Mouse (Mus musculus): ENCODE measurements at regions not wholly inside any gene's neighbourhood (a gene's known extent, or its start where the extent isn't known, plus 50 kb on each side); places are given as distances from the start of the nearest gene placed in this dataset.

- Histone ChIP-seq H3K4me1 (ENCODE audit: insufficient read depth, low read depth, low read length) (peaks cover 30% of the 10 kb centered on the region), H3K9me3 (replicated peaks) (no peaks in the 10 kb centered on the region), H3K27me3 (ENCODE audit: insufficient read depth, low read length) (peaks cover 30% of the 10 kb centered on the region), H3K36me3 (replicated peaks) (no peaks in the 10 kb centered on the region), H3K4me3 (ENCODE audit: low read depth, low read length) (no peak overlapping the region)
- no peak for ATAC-seq (ENCODE audit: extremely low read depth, insufficient number of reproducible peaks, low FRiP score, poor library complexity, severe bottlenecking)
- DNase-seq (ENCODE audit: low spot score) = no peak
- TF ChIP-seq GATA2 (IDR thresholded peaks at IDR 0.05; ENCODE audit: borderline replicate concordance, low read depth, low read length) (no peak), TAL1 (conservative IDR thresholded peaks at IDR 0.05; ENCODE audit: low read depth, low read length) (no peak), GATA1 (IDR thresholded peaks at IDR 0.05; ENCODE audit: borderline replicate concordance, low read length) (no peak), CTCF (IDR thresholded peaks at IDR 0.05; ENCODE audit: low read depth, low read length) (no peak), POLR2AphosphoS5 (IDR thresholded peaks at IDR 0.05; ENCODE audit: insufficient replicate concordance, low read depth, low read length) (no peak)
Measured at GRCm38 (mm10) chr6:89257416-89257815, 105.0 kb downstream of the Plxna1 start.

DNA sequence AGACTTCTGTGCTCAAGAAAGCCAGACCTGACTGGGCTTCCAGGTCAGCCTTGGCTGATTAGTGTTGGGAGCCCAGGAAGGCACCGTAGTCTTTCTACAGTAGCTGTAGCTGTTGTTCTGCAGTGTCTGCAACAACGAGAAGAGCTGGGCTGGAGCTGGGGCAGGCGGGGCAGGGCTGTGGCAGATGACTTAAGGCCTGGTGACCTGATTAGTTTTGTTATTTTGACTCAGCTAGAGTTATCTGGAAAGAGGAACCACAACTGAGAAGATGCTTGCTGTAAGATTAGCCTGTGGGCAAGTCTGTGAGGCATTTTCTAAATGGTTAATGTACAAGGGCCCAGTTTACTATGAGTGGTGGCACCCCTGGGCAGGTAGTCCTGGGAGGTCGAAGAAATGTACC lies 104.3 kb downstream of the Plxna1 start:
- peak; percentile 62 for ATAC-seq (ENCODE audit: extremely low read depth, insufficient number of reproducible peaks, low FRiP score, poor library complexity, severe bottlenecking)

DNA sequence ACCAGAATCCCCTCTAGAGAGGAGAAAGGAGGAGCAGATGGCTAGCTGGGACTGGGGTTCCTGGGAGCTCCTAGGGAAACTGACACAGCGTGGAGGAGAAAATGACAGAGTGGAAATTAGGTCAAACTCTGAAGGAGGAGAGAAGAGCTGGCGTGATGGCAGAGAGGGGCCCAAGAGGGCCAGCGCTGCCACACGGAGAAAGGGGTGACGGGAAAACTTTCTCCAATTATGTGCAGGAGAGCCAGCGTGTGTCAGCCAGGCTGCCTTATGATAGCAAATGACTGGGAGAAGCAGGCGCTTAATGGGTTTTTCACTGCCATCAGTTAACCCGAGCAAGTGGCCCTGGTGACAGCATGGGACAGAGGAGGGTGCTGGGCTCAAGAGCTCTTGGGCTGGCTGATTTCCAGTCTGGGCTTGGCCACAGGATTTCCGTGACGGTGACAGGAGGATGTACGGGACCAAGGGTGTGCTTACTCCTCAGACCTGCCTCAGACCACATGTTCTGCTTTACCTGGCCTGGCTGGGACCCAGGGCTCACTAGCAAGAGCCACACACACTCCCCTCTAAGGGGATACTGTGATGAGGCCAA lies 102.9 kb downstream of the Plxna1 start:
- ATAC-seq (ENCODE audit: extremely low read depth, insufficient number of reproducible peaks, low FRiP score, poor library complexity, severe bottlenecking) = no peak
- H3K4me1 ChIP-seq (ENCODE audit: insufficient read depth, low read depth, low read length) = peaks cover 34% of the 10 kb centered on the region
- no peak overlapping the region for H3K4me3 ChIP-seq (ENCODE audit: low read depth, low read length)
- H3K9me3 ChIP-seq (replicated peaks) = no peaks in the 10 kb centered on the region
- H3K36me3 ChIP-seq (replicated peaks) = no peaks in the 10 kb centered on the region
- H3K27me3 ChIP-seq (ENCODE audit: insufficient read depth, low read length) = peaks cover 30% of the 10 kb centered on the region
- TF ChIP-seq GATA1 (IDR thresholded peaks at IDR 0.05; ENCODE audit: borderline replicate concordance, low read length) (no peak), TAL1 (conservative IDR thresholded peaks at IDR 0.05; ENCODE audit: low read depth, low read length) (no peak), POLR2AphosphoS5 (IDR thresholded peaks at IDR 0.05; ENCODE audit: insufficient replicate concordance, low read depth, low read length) (no peak), GATA2 (IDR thresholded peaks at IDR 0.05; ENCODE audit: borderline replicate concordance, low read depth, low read length) (no peak), CTCF (IDR thresholded peaks at IDR 0.05; ENCODE audit: low read depth, low read length) (no peak)
- DNase-seq (ENCODE audit: low spot score) = no peak

More for the DNA sequence above, 104.3 kb downstream of the Plxna1 start:
- Histone ChIP-seq H3K36me3 (replicated peaks) (no peaks in the 10 kb centered on the region), H3K27me3 (ENCODE audit: insufficient read depth, low read length) (peaks cover 32% of the 10 kb centered on the region), H3K4me1 (ENCODE audit: insufficient read depth, low read depth, low read length) (peaks cover 34% of the 10 kb centered on the region), H3K4me3 (ENCODE audit: low read depth, low read length) (no peak overlapping the region), H3K9me3 (replicated peaks) (no peaks in the 10 kb centered on the region)
- TF ChIP-seq CTCF (IDR thresholded peaks at IDR 0.05; ENCODE audit: low read depth, low read length) (no peak), GATA1 (IDR thresholded peaks at IDR 0.05; ENCODE audit: borderline replicate concordance, low read length) (no peak), POLR2AphosphoS5 (IDR thresholded peaks at IDR 0.05; ENCODE audit: insufficient replicate concordance, low read depth, low read length) (no peak), TAL1 (conservative IDR thresholded peaks at IDR 0.05; ENCODE audit: low read depth, low read length) (no peak; the same call in 1 of the 2 replicates), GATA2 (IDR thresholded peaks at IDR 0.05; ENCODE audit: borderline replicate concordance, low read depth, low read length) (no peak)
- DNase-seq (ENCODE audit: low spot score) = peak; percentile 26

- Histone ChIP-seq H3K36me3 (replicated peaks) (no peaks in the 10 kb centered on the region), H3K4me1 (ENCODE audit: insufficient read depth, low read depth, low read length) (peaks cover 13% of the 10 kb centered on the region), H3K27me3 (ENCODE audit: insufficient read depth, low read length) (peaks cover 19% of the 10 kb centered on the region), H3K4me3 (ENCODE audit: low read depth, low read length) (no peak overlapping the region), H3K9me3 (replicated peaks) (no peaks in the 10 kb centered on the region)
- TF ChIP-seq POLR2AphosphoS5 (IDR thresholded peaks at IDR 0.05; ENCODE audit: insufficient replicate concordance, low read depth, low read length) = no peak
- TF ChIP-seq TAL1 (conservative IDR thresholded peaks at IDR 0.05; ENCODE audit: low read depth, low read length) = no peak
- no peak for TF ChIP-seq GATA1 (IDR thresholded peaks at IDR 0.05; ENCODE audit: borderline replicate concordance, low read length)
- TF ChIP-seq GATA2 (IDR thresholded peaks at IDR 0.05; ENCODE audit: borderline replicate concordance, low read depth, low read length) = no peak
- TF ChIP-seq CTCF (IDR thresholded peaks at IDR 0.05; ENCODE audit: low read depth, low read length) = no peak
- no peak for DNase-seq (ENCODE audit: low spot score)
- ATAC-seq (ENCODE audit: extremely low read depth, insufficient number of reproducible peaks, low FRiP score, poor library complexity, severe bottlenecking) = no peak
Measured at GRCm38 (mm10) chr6:89262958-89263357, 99.5 kb downstream of the Plxna1 start.

DNA sequence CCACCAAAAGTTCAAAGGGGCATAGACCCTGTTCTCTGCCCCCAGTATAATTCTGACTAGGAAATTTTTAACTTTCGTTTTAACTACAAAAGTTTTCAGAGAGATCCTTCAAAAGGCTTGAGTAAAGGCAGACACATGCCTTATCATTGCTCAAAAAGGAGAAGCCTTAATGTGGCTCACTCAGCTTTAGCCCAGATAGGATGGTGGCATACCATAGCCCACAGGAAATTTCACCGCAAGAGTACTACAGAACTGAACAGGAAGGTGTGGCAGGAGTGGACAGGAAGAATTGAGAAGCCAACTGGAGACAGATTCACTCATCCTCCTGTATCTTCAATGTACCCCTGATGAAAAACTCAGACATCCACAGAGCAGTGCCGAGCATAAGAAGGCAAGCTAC lies 97.1 kb downstream of the Plxna1 start:
- Histone ChIP-seq H3K4me3 (ENCODE audit: low read depth, low read length) (no peak overlapping the region), H3K9me3 (replicated peaks) (no peaks in the 10 kb centered on the region), H3K4me1 (ENCODE audit: insufficient read depth, low read depth, low read length) (peaks cover 5% of the 10 kb centered on the region; the same call in 1 of the 2 replicates), H3K36me3 (replicated peaks) (no peaks in the 10 kb centered on the region), H3K27me3 (ENCODE audit: insufficient read depth, low read length) (peaks cover 14% of the 10 kb centered on the region; the same call in 1 of the 2 replicates)
- DNase-seq (ENCODE audit: low spot score) = no peak
- TF ChIP-seq GATA2 (IDR thresholded peaks at IDR 0.05; ENCODE audit: borderline replicate concordance, low read depth, low read length) = no peak
- TF ChIP-seq TAL1 (conservative IDR thresholded peaks at IDR 0.05; ENCODE audit: low read depth, low read length) = no peak
- TF ChIP-seq POLR2AphosphoS5 (IDR thresholded peaks at IDR 0.05; ENCODE audit: insufficient replicate concordance, low read depth, low read length) = no peak
- TF ChIP-seq CTCF (IDR thresholded peaks at IDR 0.05; ENCODE audit: low read depth, low read length) = no peak
- TF ChIP-seq GATA1 (IDR thresholded peaks at IDR 0.05; ENCODE audit: borderline replicate concordance, low read length) = no peak
- ATAC-seq (ENCODE audit: extremely low read depth, insufficient number of reproducible peaks, low FRiP score, poor library complexity, severe bottlenecking) = no peak
